Mouse (Mus musculus): Measurements from ENCODE around the gene Plxnb2.

GRCm38 (mm10) chr15:89168922-89169321 is 11.7 kb downstream of the Plxnb2 start:
- TF ChIP-seq CTCF (IDR thresholded peaks at IDR 0.05; ENCODE audit: control insufficient read depth, insufficient read depth, insufficient replicate concordance, low read depth, low read length) = no peak
- TF ChIP-seq POLR2A (IDR thresholded peaks at IDR 0.05; ENCODE audit: control insufficient read depth, low read depth, low read length) = no peak

All from testis, adult 2 months (tissue).